ENCODE assay signal across 22 mouse cellular contexts in genomic region chr6:9069913-9070312, GRCm38 (mm10).
A peak's percentile ranks its signal among the peaks of the same experiment; 100 is the strongest.
DNase-seq lines count a peak whose midpoint lies in the region; ATAC-seq lines count a peak whose summit lies in the region.
"Had no signal": no experiment of that assay in that cellular context is flagged by ENCODE, and none has a peak within 500 bp of the region (broad histone marks: within the 10 kb centered on the region; RNA-seq: fewer than 3 reads in every experiment).

No protein-coding gene starts in this region.

- H3K9ac ChIP-seq in hindbrain, embryonic 11.5 days (ENCODE audit: low read depth, low read length), result no peak overlapping the region
- no peak overlapping the region for H3K9ac ChIP-seq in hindbrain, embryonic 12.5 days
- H3K9ac ChIP-seq: embryonic facial prominence, embryonic 15.5 days; forebrain, embryonic 15.5 days; heart, embryonic 15.5 days had no signal

- no peak overlapping the region for H3K4me2 ChIP-seq in hindbrain, embryonic 11.5 days (replicated peaks; ENCODE audit: low read depth, low read length)
- no peak overlapping the region for H3K4me2 ChIP-seq in hindbrain, embryonic 12.5 days (replicated peaks)
- H3K4me2 ChIP-seq: embryonic facial prominence, embryonic 15.5 days; forebrain, embryonic 15.5 days; heart, embryonic 15.5 days had no signal

- no peaks in the 10 kb centered on the region for H3K9me3 ChIP-seq in hindbrain, embryonic 11.5 days (ENCODE audit: control insufficient read depth, low read length)
- H3K9me3 ChIP-seq in hindbrain, embryonic 12.5 days (replicated peaks), result no peaks in the 10 kb centered on the region
- H3K9me3 ChIP-seq in embryonic facial prominence, embryonic 10.5 days, result no peaks in the 10 kb centered on the region
- H3K9me3 ChIP-seq: embryonic facial prominence, embryonic 15.5 days; forebrain, embryonic 15.5 days; heart, embryonic 15.5 days had no signal

- H3K27ac ChIP-seq in hindbrain, embryonic 11.5 days (ENCODE audit: low read depth, low read length), result no peak overlapping the region
- H3K27ac ChIP-seq in hindbrain, embryonic 12.5 days, result no peak overlapping the region
- H3K27ac ChIP-seq in embryonic facial prominence, embryonic 10.5 days (replicated peaks), result no peak overlapping the region
- H3K27ac ChIP-seq: embryonic facial prominence, embryonic 15.5 days; forebrain, embryonic 15.5 days; gastrocnemius, adult 2 months; heart, embryonic 15.5 days; left cerebral cortex, adult 2 months had no signal

- ATAC-seq in hindbrain, embryonic 11.5 days (ENCODE audit: low FRiP score), result peak; percentile 59; the same call in 1 of the 2 replicates
- no peak for ATAC-seq in hindbrain, embryonic 12.5 days (ENCODE audit: low FRiP score)
- ATAC-seq: CD4-positive, CD25-positive, alpha-beta regulatory T cell, adult 4 months; forebrain, embryonic 15.5 days; inflammation-experienced regulatory T-cells, adult 6 months had no signal

- no peaks in the 10 kb centered on the region for H3K36me3 ChIP-seq in hindbrain, embryonic 11.5 days (ENCODE audit: control insufficient read depth, insufficient read depth, low read length)
- H3K36me3 ChIP-seq in hindbrain, embryonic 12.5 days, result no peaks in the 10 kb centered on the region
- no peaks in the 10 kb centered on the region for H3K36me3 ChIP-seq in embryonic facial prominence, embryonic 10.5 days (replicated peaks)
- H3K36me3 ChIP-seq: embryonic facial prominence, embryonic 15.5 days; forebrain, embryonic 15.5 days; heart, embryonic 15.5 days had no signal

- H3K4me3 ChIP-seq in hindbrain, embryonic 11.5 days (ENCODE audit: low read depth, low read length), result no peak overlapping the region
- no peak overlapping the region for H3K4me3 ChIP-seq in hindbrain, embryonic 12.5 days
- H3K4me3 ChIP-seq in embryonic facial prominence, embryonic 10.5 days, result no peak overlapping the region
- H3K4me3 ChIP-seq: embryonic facial prominence, embryonic 15.5 days; forebrain, embryonic 15.5 days; gastrocnemius, adult 2 months; heart, embryonic 15.5 days; left cerebral cortex, adult 2 months had no signal

- no peaks in the 10 kb centered on the region for H3K4me1 ChIP-seq in hindbrain, embryonic 11.5 days (replicated peaks; ENCODE audit: control insufficient read depth, insufficient read depth, low read length)
- H3K4me1 ChIP-seq in hindbrain, embryonic 12.5 days, result 0 out of 2 replicates have a peak, but pooled peaks cover 3% of the 10 kb centered on the region
- H3K4me1 ChIP-seq in embryonic facial prominence, embryonic 10.5 days, result peaks cover 18% of the 10 kb centered on the region
- H3K4me1 ChIP-seq: embryonic facial prominence, embryonic 15.5 days; forebrain, embryonic 15.5 days; heart, embryonic 15.5 days had no signal

- 71% methylated on average over 7 of the region's 7 CpGs for WGBS in hindbrain, embryonic 11.5 days
- WGBS in hindbrain, embryonic 12.5 days, result 59% methylated on average over 7 of the region's 7 CpGs
- WGBS in embryonic facial prominence, embryonic 10.5 days, result 47% methylated on average over 7 of the region's 7 CpGs

- peak; percentile 34 for DNase-seq in hindbrain, embryonic 11.5 days (ENCODE audit: low spot score)
- DNase-seq in embryo, embryonic 10 days (ENCODE audit: low spot score), result peak; percentile 59
- peak; percentile 50 for DNase-seq in embryonic facial prominence, embryonic 10.5 days (ENCODE audit: low spot score)
- DNase-seq in mesoderm, embryonic 11.5 days (ENCODE audit: low read depth, low spot score), result peak; percentile 13
- DNase-seq in gastrocnemius, adult 18-20 months (ENCODE audit: low spot score), result no peak
- no peak for DNase-seq in right cerebral cortex, postnatal 4 days
- DNase-seq: adrenal gland, postnatal 36 days; cerebellum, adult 9-10 months; gastrocnemius, adult 2 months; heart, postnatal 4 days; kidney, adult 18-20 months; left cerebral cortex, postnatal 4 days; lung, postnatal 4 days; right cerebral cortex, postnatal 14 days; spleen, adult 18-20 months had no signal

- no peaks in the 10 kb centered on the region for H3K27me3 ChIP-seq in hindbrain, embryonic 11.5 days (ENCODE audit: control insufficient read depth, insufficient read depth, low read length)
- H3K27me3 ChIP-seq in hindbrain, embryonic 12.5 days, result no peaks in the 10 kb centered on the region
- no peaks in the 10 kb centered on the region for H3K27me3 ChIP-seq in embryonic facial prominence, embryonic 10.5 days (replicated peaks; ENCODE audit: low read depth, poor library complexity, severe bottlenecking)
- H3K27me3 ChIP-seq: embryonic facial prominence, embryonic 15.5 days; forebrain, embryonic 15.5 days; heart, embryonic 15.5 days had no signal

Comparison
In these comparisons a context has a peak if more than half of its experiments do, and no peak if none do; other contexts are left out.
1. DNase-seq: peak in hindbrain, embryonic 11.5 days (single experiment), embryo, embryonic 10 days (single experiment), embryonic facial prominence, embryonic 10.5 days (single experiment) and mesoderm, embryonic 11.5 days (single experiment); none in gastrocnemius, adult 18-20 months (single experiment) and right cerebral cortex, postnatal 4 days (single experiment).